Mouse (Mus musculus) Patski (cell line): ENCODE data around the gene Kirrel3. TPM values are rescaled to one million over a fixed set of nuclear protein-coding genes. Genes with fewer than 3 reads are reported as not detected.

ENCODE experiments used
- ATAC-seq: fragments of 100-300 bp; one replicate; pipeline ENCODE4 v1.8.0; 2021
- CTCF ChIA-PET: fragments of 350-600 bp; sonication (Branson Sonifier 250); formaldehyde crosslinking; loops from one replicate; lab custom pipeline; 2022; ENCODE audit warnings: inconsistent platforms; lab: Charles Lee
- POLR2A ChIA-PET: fragments of 350-600 bp; sonication (Branson Sonifier 250); formaldehyde crosslinking; loops from one replicate; lab custom pipeline; 2022; ENCODE audit warnings: antibody characterized with exemption, inconsistent platforms; lab: Charles Lee
- DNase-seq: peaks from one replicate; pipeline ENCODE4 v3.0.0-alpha.2; 2011; ENCODE audit warnings: low read depth, low spot score
- H3K27me3 ChIP-seq: fragments of 371-371 bp; one replicate; pipeline ENCODE4 v1.5.1; 2021
- CTCF ChIP-seq: fragments of 100-300 bp; IDR thresholded peaks from one replicate; pipeline ENCODE4 v1.5.1; 2021
- in situ Hi-C: fragments of 300-500 bp; cut with MboI; formaldehyde crosslinking; loops from 3 replicates; pipeline ENCODE4 v1.11.1; 2018; ENCODE audit warnings: low pct_unique_long_range_greater_than_20kb, mixed read lengths
- polyA plus RNA-seq: library from polyadenylated mRNA; unstranded; gene quantifications from one replicate; pipeline ENCODE4 v1.2.3, GENCODE M21; 2021

Kirrel3 gene
- polyA plus RNA-seq, 1 experiment from 2014 or later = 3.1 TPM

- no peak for TF ChIP-seq CTCF
- H3K27me3 ChIP-seq = peaks cover 3% of the 10 kb centered on the region
- ATAC-seq (no peak), DNase-seq (no peak)
- in situ Hi-C loops = no loop called here
- ChIA-PET POLR2A (no interaction called here), CTCF (interaction anchor here (0.8 to 1.5 kb wide), 3 partner anchors 10 to 61 kb away, joined by 3 to 4 read pairs (median 4); no protein-coding TSS in a partner anchor)
These were observed 401.5 kb downstream of the Kirrel3 start for GRCm38 (mm10) chr9:34887196-34887595.

GRCm38 (mm10) chr9:34888298-34888697, 402.6 kb downstream of the Kirrel3 start:
- ATAC-seq = no peak
- CTCF ChIA-PET = no interaction called here
- in situ Hi-C loops = no loop called here
- POLR2A ChIA-PET = no interaction called here
- no peaks in the 10 kb centered on the region for H3K27me3 ChIP-seq
- TF ChIP-seq CTCF = no peak
- no peak for DNase-seq

GRCm38 (mm10) chr9:34901216-34901615, 415.5 kb downstream of the Kirrel3 start:
- no peak for ATAC-seq
- TF ChIP-seq CTCF = no peak
- peaks cover 7% of the 10 kb centered on the region for H3K27me3 ChIP-seq
- POLR2A ChIA-PET = no interaction called here
- CTCF ChIA-PET = no interaction called here
- no peak for DNase-seq
- in situ Hi-C loops = no loop called here

- no peak for TF ChIP-seq CTCF
- CTCF ChIA-PET = interaction anchor here (1.1 kb wide), 1 partner anchor 90 kb away, joined by 3 read pairs; no protein-coding TSS in a partner anchor
- POLR2A ChIA-PET = no interaction called here
- no peak for ATAC-seq
- in situ Hi-C loops = no loop called here
- H3K27me3 ChIP-seq = peaks cover 5% of the 10 kb centered on the region
- no peak for DNase-seq
These were observed 416.2 kb downstream of the Kirrel3 start for GRCm38 (mm10) chr9:34901888-34902287.

GRCm38 (mm10) chr9:34905164-34905563, 419.5 kb downstream of the Kirrel3 start:
- TF ChIP-seq CTCF = no peak
- DNase-seq = no peak
- ChIA-PET CTCF (interaction anchor here (1.0 kb wide), 1 partner anchor 19 kb away, joined by 3 read pairs; no protein-coding TSS in a partner anchor), POLR2A (no interaction called here)
- H3K27me3 ChIP-seq = no peaks in the 10 kb centered on the region
- in situ Hi-C loops = no loop called here
- ATAC-seq = no peak

GRCm38 (mm10) chr9:34908040-34908439, 422.3 kb downstream of the Kirrel3 start:
- in situ Hi-C loops = no loop called here
- DNase-seq (no peak), ATAC-seq (no peak)
- no peak for TF ChIP-seq CTCF
- H3K27me3 ChIP-seq = no peaks in the 10 kb centered on the region
- ChIA-PET CTCF (no interaction called here), POLR2A (interaction anchor here (0.6 kb wide), 1 partner anchor 13 kb away, joined by 3 read pairs; no protein-coding TSS in a partner anchor)

GRCm38 (mm10) chr9:34911838-34912237, 426.1 kb downstream of the Kirrel3 start:
- ATAC-seq (no peak), DNase-seq (no peak)
- no peaks in the 10 kb centered on the region for H3K27me3 ChIP-seq
- CTCF ChIA-PET = no interaction called here
- POLR2A ChIA-PET = no interaction called here
- TF ChIP-seq CTCF = no peak
- in situ Hi-C loops = no loop called here

- in situ Hi-C loops = no loop called here
- DNase-seq (no peak), ATAC-seq (no peak)
- POLR2A ChIA-PET = no interaction called here
- no peaks in the 10 kb centered on the region for H3K27me3 ChIP-seq
- no peak for TF ChIP-seq CTCF
- CTCF ChIA-PET = no interaction called here
These were observed 426.7 kb downstream of the Kirrel3 start for GRCm38 (mm10) chr9:34912273-34912972.

- H3K27me3 ChIP-seq = no peaks in the 10 kb centered on the region
- peak; percentile 47 for ATAC-seq
- TF ChIP-seq CTCF = no peak
- ChIA-PET CTCF (no interaction called here), POLR2A (no interaction called here)
- peak; percentile 44 for DNase-seq
- in situ Hi-C loops = no loop called here
These were observed 427.3 kb downstream of the Kirrel3 start for GRCm38 (mm10) chr9:34912996-34913395.

- ChIA-PET CTCF (interaction anchor here (1.2 kb wide), 1 partner anchor 99 kb away, joined by 4 read pairs; no protein-coding TSS in a partner anchor), POLR2A (no interaction called here)
- no peak for TF ChIP-seq CTCF
- DNase-seq = no peak
- ATAC-seq = no peak
- no peaks in the 10 kb centered on the region for H3K27me3 ChIP-seq
- in situ Hi-C loops = no loop called here
These were observed 433.3 kb downstream of the Kirrel3 start for GRCm38 (mm10) chr9:34918976-34919375.

GRCm38 (mm10) chr9:34920116-34920515, 434.4 kb downstream of the Kirrel3 start:
- in situ Hi-C loops = no loop called here
- no peak for TF ChIP-seq CTCF
- CTCF ChIA-PET = interaction anchor here (1.2 kb wide), 1 partner anchor 98 kb away, joined by 4 read pairs; no protein-coding TSS in a partner anchor
- POLR2A ChIA-PET = no interaction called here
- ATAC-seq (no peak), DNase-seq (no peak)
- H3K27me3 ChIP-seq = no peaks in the 10 kb centered on the region
